Mouse (Mus musculus): ENCODE measurements around the gene Rp2. TPM values are rescaled to one million over a fixed set of nuclear protein-coding genes. Genes with fewer than 3 reads are reported as not detected.
"Not testable (repeated sequence)": the region's sequence is repeated elsewhere in the genome, so short reads cannot be mapped to it uniquely, and the experiment has no call there.

Gene Rp2
- 15.5 and 17.5 TPM in 2 replicates for polyA plus RNA-seq (2015; fragmentation: Nextera tagmentation; extraction: Ambion mirVana)

DNA sequence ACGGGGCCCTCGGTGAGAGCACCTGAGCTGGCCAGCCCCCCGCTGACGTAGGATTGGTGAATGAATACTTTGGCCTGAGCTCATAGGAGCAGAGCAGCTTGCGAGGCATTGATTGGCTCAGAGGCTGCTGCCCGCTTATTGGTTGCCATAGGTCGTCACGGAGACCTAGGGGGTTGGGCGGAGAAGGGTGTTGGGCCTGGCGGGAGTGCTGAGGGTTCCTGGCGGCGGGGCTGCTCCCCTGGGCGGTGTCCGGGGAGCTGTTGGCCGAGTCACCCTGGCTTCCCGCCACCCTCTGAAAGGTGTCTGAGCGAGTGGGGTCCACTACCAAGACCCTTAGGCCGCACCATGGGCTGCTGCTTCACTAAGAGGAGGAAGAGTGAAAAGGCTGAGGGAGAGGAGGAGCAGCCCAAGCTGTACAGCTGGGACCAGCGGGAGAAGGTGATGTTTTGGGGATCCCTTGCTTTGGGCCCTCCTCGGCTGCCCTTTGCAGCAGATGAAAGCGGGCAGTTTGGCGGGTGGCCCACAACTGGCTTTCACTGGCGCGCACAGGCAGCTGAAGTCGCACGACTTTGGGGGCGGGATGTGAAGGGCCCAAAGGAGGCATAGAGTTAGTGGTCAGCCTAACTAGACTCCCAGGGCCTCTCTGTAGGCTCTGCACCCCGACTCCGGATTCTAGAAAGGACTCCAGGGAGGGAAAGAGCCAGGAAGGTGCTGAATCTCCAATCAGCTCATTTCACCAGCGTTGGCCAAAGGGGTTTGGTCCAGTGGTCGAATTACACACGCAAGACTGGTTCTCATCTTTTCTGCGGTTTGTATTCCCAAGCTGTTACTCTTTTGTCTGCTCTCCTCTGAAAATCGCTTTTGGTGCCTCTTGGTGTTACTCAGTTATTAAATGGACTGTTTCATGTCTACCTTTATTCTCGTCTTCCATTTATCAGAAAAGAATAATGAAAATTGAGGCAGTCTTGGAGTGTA, at the start of gene Rp2:
Gene Rp2, plus strand, starts transcription at position 91 of the 975 bp plus-strand sequence.
- H3K36me3 ChIP-seq, result no peaks in the 10 kb centered on the region
- peak within 1 kb of the TSS; percentile 49 for H3K4me2 ChIP-seq
- H3K4me3 ChIP-seq, result peak within 1 kb of the TSS; percentile 58
- 16% methylated on average over 35 of the region's 35 CpGs for WGBS
- peak; percentile 98 for ATAC-seq (ENCODE audit: insufficient number of reproducible peaks, low FRiP score, low TSS enrichment, low read depth)
- H3K27ac ChIP-seq, result peak within 1 kb of the TSS; percentile 59
- H3K9ac ChIP-seq, result peak within 1 kb of the TSS; percentile 54
- no peaks in the 10 kb centered on the region for H3K9me3 ChIP-seq
- H3K27me3 ChIP-seq, result no peaks in the 10 kb centered on the region
- no peaks in the 10 kb centered on the region for H3K4me1 ChIP-seq

- H3K4me1 ChIP-seq, result no peaks in the 10 kb centered on the region
- 40% methylated on average over 1 of the region's 1 CpGs for WGBS
- H3K9ac ChIP-seq, result no peak overlapping the region
- no peak overlapping the region for H3K4me2 ChIP-seq
- no peak overlapping the region for H3K4me3 ChIP-seq
- H3K9me3 ChIP-seq, result no peaks in the 10 kb centered on the region
- H3K27ac ChIP-seq, result no peak overlapping the region
- H3K36me3 ChIP-seq, result no peaks in the 10 kb centered on the region
- ATAC-seq (ENCODE audit: insufficient number of reproducible peaks, low FRiP score, low TSS enrichment, low read depth), result no peak
- H3K27me3 ChIP-seq, result no peaks in the 10 kb centered on the region
Measured at GRCm38 (mm10) chrX:20332756-20333155, 31.5 kb upstream of the Rp2 start.

- Histone ChIP-seq H3K4me1 (no peaks in the 10 kb centered on the region), H3K9ac (no peak overlapping the region), H3K27me3 (no peaks in the 10 kb centered on the region), H3K4me2 (no peak overlapping the region), H3K4me3 (no peak overlapping the region), H3K36me3 (no peaks in the 10 kb centered on the region), H3K9me3 (no peaks in the 10 kb centered on the region), H3K27ac (no peak overlapping the region)
- ATAC-seq (ENCODE audit: insufficient number of reproducible peaks, low FRiP score, low TSS enrichment, low read depth), result no peak
- 16% methylated on average over 2 of the region's 2 CpGs for WGBS
Measured at GRCm38 (mm10) chrX:20335722-20336121, 28.6 kb upstream of the Rp2 start.

DNA sequence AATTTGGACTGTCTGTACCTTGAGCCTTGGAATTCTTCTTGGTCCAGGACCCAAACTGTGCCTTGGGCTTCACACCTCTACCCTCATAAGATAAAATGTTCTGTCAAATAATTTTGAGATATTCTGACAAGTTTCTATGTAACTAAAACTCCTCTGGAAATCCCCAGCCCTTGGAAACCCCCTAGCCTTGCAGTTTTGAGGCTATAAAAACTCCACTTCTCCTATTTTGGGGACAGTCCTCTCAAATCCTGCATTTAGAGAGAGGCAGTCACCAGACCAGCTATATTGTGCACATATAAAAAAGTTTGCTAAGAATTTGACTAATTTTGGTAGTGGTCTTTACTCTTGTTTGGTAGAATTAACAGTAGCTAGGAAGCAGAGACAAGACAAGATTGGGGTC, 19.3 kb upstream of the Rp2 start:
- no peaks in the 10 kb centered on the region for H3K4me1 ChIP-seq
- no peak overlapping the region for H3K4me2 ChIP-seq
- H3K9me3 ChIP-seq, result no peaks in the 10 kb centered on the region
- no peaks in the 10 kb centered on the region for H3K36me3 ChIP-seq
- no peaks in the 10 kb centered on the region for H3K27me3 ChIP-seq
- H3K9ac ChIP-seq, result no peak overlapping the region
- H3K4me3 ChIP-seq, result no peak overlapping the region
- no peak overlapping the region for H3K27ac ChIP-seq
- ATAC-seq (ENCODE audit: insufficient number of reproducible peaks, low FRiP score, low TSS enrichment, low read depth), result no peak

- Histone ChIP-seq H3K4me1 (no peaks in the 10 kb centered on the region), H3K4me2 (no peak overlapping the region), H3K9me3 (no peaks in the 10 kb centered on the region), H3K36me3 (no peaks in the 10 kb centered on the region), H3K9ac (no peak overlapping the region), H3K27me3 (no peaks in the 10 kb centered on the region), H3K27ac (no peak overlapping the region), H3K4me3 (no peak overlapping the region)
- no peak for ATAC-seq (ENCODE audit: insufficient number of reproducible peaks, low FRiP score, low TSS enrichment, low read depth)
- 52% methylated on average over 3 of the region's 3 CpGs for WGBS
Measured at GRCm38 (mm10) chrX:20346355-20346754, 17.9 kb upstream of the Rp2 start.

GRCm38 (mm10) chrX:20350241-20350640, 14.0 kb upstream of the Rp2 start:
- WGBS, result 85% methylated on average over 4 of the region's 4 CpGs

GRCm38 (mm10) chrX:20355283-20355682, 9.0 kb upstream of the Rp2 start:
- no peaks in the 10 kb centered on the region for H3K27me3 ChIP-seq
- no peak overlapping the region for H3K27ac ChIP-seq
- H3K9ac ChIP-seq, result no peak overlapping the region
- H3K9me3 ChIP-seq, result no peaks in the 10 kb centered on the region
- H3K36me3 ChIP-seq, result no peaks in the 10 kb centered on the region
- 80% methylated on average over 1 of the region's 1 CpGs for WGBS
- H3K4me3 ChIP-seq, result no peak overlapping the region
- no peak overlapping the region for H3K4me2 ChIP-seq
- no peak for ATAC-seq (ENCODE audit: insufficient number of reproducible peaks, low FRiP score, low TSS enrichment, low read depth)
- H3K4me1 ChIP-seq, result no peaks in the 10 kb centered on the region

More at GRCm38 (mm10) chrX:20350241-20350640, 14.0 kb upstream of the Rp2 start:
- H3K27me3 ChIP-seq; ATAC-seq (ENCODE audit: insufficient number of reproducible peaks, low FRiP score, low TSS enrichment, low read depth); H3K4me2 ChIP-seq; H3K9ac ChIP-seq; H3K4me1 ChIP-seq; H3K4me3 ChIP-seq; H3K9me3 ChIP-seq; H3K36me3 ChIP-seq; H3K27ac ChIP-seq: not testable (repeated sequence)

DNA sequence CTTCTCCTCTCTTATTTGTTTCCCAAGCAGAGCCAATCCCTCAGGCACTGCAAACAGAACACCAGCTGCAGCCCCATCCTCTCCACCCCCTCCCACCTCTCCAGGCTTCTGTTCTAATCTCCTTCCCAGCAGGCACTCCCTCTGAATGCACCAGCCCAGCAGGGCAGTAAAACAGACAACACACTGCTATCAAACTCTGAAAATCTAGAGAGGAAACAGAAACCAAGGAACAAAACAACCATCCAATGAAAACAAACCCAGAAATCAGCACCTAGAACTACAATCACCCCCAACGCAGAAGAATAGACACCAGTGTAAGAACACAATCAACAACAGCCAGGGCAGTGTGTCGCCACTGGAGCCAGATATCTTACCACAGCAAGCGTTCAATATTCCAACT, 8.0 kb upstream of the Rp2 start:
- no peaks in the 10 kb centered on the region for H3K4me1 ChIP-seq
- H3K27ac ChIP-seq, result no peak overlapping the region
- no peaks in the 10 kb centered on the region for H3K36me3 ChIP-seq
- no peak overlapping the region for H3K4me3 ChIP-seq
- H3K4me2 ChIP-seq, result no peak overlapping the region
- no peak overlapping the region for H3K9ac ChIP-seq
- no peaks in the 10 kb centered on the region for H3K9me3 ChIP-seq
- WGBS, result 42% methylated on average over 3 of the region's 3 CpGs
- ATAC-seq (ENCODE audit: insufficient number of reproducible peaks, low FRiP score, low TSS enrichment, low read depth), result no peak
- H3K27me3 ChIP-seq, result no peaks in the 10 kb centered on the region

- Histone ChIP-seq H3K4me3 (no peak overlapping the region), H3K27ac (no peak overlapping the region), H3K27me3 (no peaks in the 10 kb centered on the region), H3K9ac (no peak overlapping the region), H3K4me2 (no peak overlapping the region), H3K4me1 (no peaks in the 10 kb centered on the region), H3K9me3 (no peaks in the 10 kb centered on the region), H3K36me3 (no peaks in the 10 kb centered on the region)
- WGBS, result 43% methylated on average over 1 of the region's 1 CpGs
- ATAC-seq (ENCODE audit: insufficient number of reproducible peaks, low FRiP score, low TSS enrichment, low read depth), result no peak
Measured at GRCm38 (mm10) chrX:20366036-20366435, 1.8 kb downstream of the Rp2 start.

GRCm38 (mm10) chrX:20379347-20380014, 15.2 kb downstream of the Rp2 start:
- 44% methylated on average over 7 of the region's 7 CpGs for WGBS
- Histone ChIP-seq H3K9me3 (no peaks in the 10 kb centered on the region), H3K4me3 (no peak overlapping the region), H3K27me3 (no peaks in the 10 kb centered on the region), H3K4me2 (no peak overlapping the region), H3K36me3 (0 out of 2 replicates have a peak, but pooled peaks cover 2% of the 10 kb centered on the region), H3K4me1 (no peaks in the 10 kb centered on the region), H3K9ac (no peak overlapping the region), H3K27ac (no peak overlapping the region)
- ATAC-seq (ENCODE audit: insufficient number of reproducible peaks, low FRiP score, low TSS enrichment, low read depth), result no peak

DNA sequence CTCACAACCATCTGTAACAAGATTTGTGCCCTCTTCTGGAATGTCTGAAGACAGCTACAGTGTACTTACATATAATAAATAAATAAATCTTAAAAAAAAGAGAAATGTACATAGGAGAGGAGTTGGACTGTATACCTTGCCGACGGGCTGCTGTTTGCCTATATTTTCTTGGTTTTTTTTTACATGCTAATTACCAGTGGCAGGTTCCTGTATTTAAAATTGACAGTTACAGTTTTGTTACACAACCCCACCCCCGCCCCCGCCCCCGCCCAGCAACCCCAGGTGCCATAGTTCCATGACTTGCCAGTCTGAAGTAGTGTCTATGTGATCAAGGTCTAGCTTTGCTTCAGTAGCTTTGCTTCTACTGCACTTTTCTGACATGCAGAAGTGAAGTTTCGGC, 18.0 kb downstream of the Rp2 start:
- Histone ChIP-seq H3K4me1 (no peaks in the 10 kb centered on the region), H3K9me3 (no peaks in the 10 kb centered on the region), H3K4me2 (no peak overlapping the region), H3K36me3 (0 out of 2 replicates have a peak, but pooled peaks cover 2% of the 10 kb centered on the region), H3K27ac (no peak overlapping the region), H3K9ac (no peak overlapping the region), H3K27me3 (no peaks in the 10 kb centered on the region), H3K4me3 (no peak overlapping the region)
- ATAC-seq (ENCODE audit: insufficient number of reproducible peaks, low FRiP score, low TSS enrichment, low read depth), result no peak
- WGBS, result 92% methylated on average over 6 of the region's 6 CpGs

GRCm38 (mm10) chrX:20387006-20387405, 22.7 kb downstream of the Rp2 start:
- Histone ChIP-seq H3K9me3 (no peaks in the 10 kb centered on the region), H3K4me3 (no peak overlapping the region), H3K9ac (no peak overlapping the region), H3K36me3 (0 out of 2 replicates have a peak, but pooled peaks cover 2% of the 10 kb centered on the region), H3K4me2 (no peak overlapping the region), H3K27ac (no peak overlapping the region), H3K4me1 (no peaks in the 10 kb centered on the region), H3K27me3 (no peaks in the 10 kb centered on the region)
- no peak for ATAC-seq (ENCODE audit: insufficient number of reproducible peaks, low FRiP score, low TSS enrichment, low read depth)
- WGBS, result 78% methylated on average over 3 of the region's 3 CpGs
